Mouse (Mus musculus) liver, postnatal 0 days (tissue): ENCODE results near the gene Il12rb1.

Experiments
- CTCF ChIP-seq: sonication (generic); IDR thresholded peaks from 2 replicates; pipeline ENCODE4 v1.5.1; 2016; ENCODE audit warnings: antibody characterized with exemption, low read depth
- EP300 ChIP-seq: IDR thresholded peaks from 2 replicates; pipeline ENCODE4 v1.6.1; 2016; ENCODE audit warnings: antibody characterized with exemption, low read depth, mild to moderate bottlenecking

DNA sequence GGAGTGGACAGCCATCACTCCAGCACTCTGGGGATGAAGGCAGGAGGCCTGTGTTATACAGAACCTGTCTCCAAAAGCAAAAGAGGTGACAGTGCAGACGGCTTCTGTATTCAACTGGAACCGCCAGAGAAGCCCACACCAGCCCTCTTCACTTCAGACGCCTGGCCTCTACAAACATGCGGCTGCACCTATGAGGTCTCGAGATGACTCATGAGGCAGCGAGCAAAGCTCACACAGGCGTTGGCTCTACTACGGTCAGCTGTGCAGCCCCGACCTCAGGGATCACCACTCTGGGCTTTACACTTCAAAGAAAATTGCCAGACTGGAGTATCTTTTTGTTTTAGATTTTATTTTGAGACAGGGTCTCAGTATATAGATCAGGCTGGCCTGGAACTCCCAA, 35.4 kb upstream of the Il12rb1 start:
- TF ChIP-seq CTCF, result no peak
- no peak for TF ChIP-seq EP300
